Mouse (Mus musculus): Measurements from ENCODE around the gene Pmf1. TPM values are rescaled to one million over a fixed set of nuclear protein-coding genes. Genes with fewer than 3 reads are reported as not detected.

Gene Pmf1
- polyA plus RNA-seq, 1 experiment from 2014 or later, result 136 TPM

Small RNA genes lying within 50 kb of the gene (microRNA-seq; reads per million reads assigned to microRNA genes)
- not detected for gene Mir7011

Other genes with a start within 250 kb of the Pmf1 start
- gene Rhbg, start 155.6 kb downstream of the Pmf1 start, polyA plus RNA-seq (2014; fragmentation: Nextera tagmentation; extraction: Ambion mirVana), result 3.2 and 4.2 TPM in 2 replicates
- gene Gm38392, start 123.1 kb downstream of the Pmf1 start, polyA plus RNA-seq (2014; fragmentation: Nextera tagmentation; extraction: Ambion mirVana), result 0.33 and 0.64 TPM in 2 replicates
- 12.9 and 13.8 TPM in 2 replicates for gene Tsacc, start 113.3 kb downstream of the Pmf1 start, polyA plus RNA-seq (2014; fragmentation: Nextera tagmentation; extraction: Ambion mirVana)
- 495 and 512 TPM in 2 replicates for gene Cct3, start 113.2 kb downstream of the Pmf1 start, polyA plus RNA-seq (2014; fragmentation: Nextera tagmentation; extraction: Ambion mirVana)
- 121 and 132 TPM in 2 replicates for gene Glmp, start 85.3 kb downstream of the Pmf1 start, polyA plus RNA-seq (2014; fragmentation: Nextera tagmentation; extraction: Ambion mirVana)
- 20.5 and 23.1 TPM in 2 replicates for gene Tmem79, start 74.2 kb downstream of the Pmf1 start, polyA plus RNA-seq (2014; fragmentation: Nextera tagmentation; extraction: Ambion mirVana)
- gene Smg5, start 74.1 kb downstream of the Pmf1 start, polyA plus RNA-seq (2014; fragmentation: Nextera tagmentation; extraction: Ambion mirVana), result 38.9 and 39.4 TPM in 2 replicates
- gene Paqr6, start 45.7 kb downstream of the Pmf1 start, polyA plus RNA-seq (2014; fragmentation: Nextera tagmentation; extraction: Ambion mirVana), result 10.8 and 11.2 TPM in 2 replicates
- gene Bglap3, start 37.6 kb downstream of the Pmf1 start, polyA plus RNA-seq (2014; fragmentation: Nextera tagmentation; extraction: Ambion mirVana), result 0.45 TPM in 1 of 2 replicates, not detected in the other
- gene Bglap2, start 31.6 kb downstream of the Pmf1 start, polyA plus RNA-seq (2014; fragmentation: Nextera tagmentation; extraction: Ambion mirVana), result not detected in 2 replicates
- not detected in 2 replicates for gene Bglap, start 25.9 kb downstream of the Pmf1 start, polyA plus RNA-seq (2014; fragmentation: Nextera tagmentation; extraction: Ambion mirVana)
- gene Slc25a44, start 14.8 kb upstream of the Pmf1 start, polyA plus RNA-seq (2014; fragmentation: Nextera tagmentation; extraction: Ambion mirVana), result 18.2 and 18.4 TPM in 2 replicates
- gene Sema4a, start 50.9 kb upstream of the Pmf1 start, polyA plus RNA-seq (2014; fragmentation: Nextera tagmentation; extraction: Ambion mirVana), result 8.9 and 11.8 TPM in 2 replicates
- 128 and 148 TPM in 2 replicates for gene Lmna, start 99.6 kb upstream of the Pmf1 start, polyA plus RNA-seq (2014; fragmentation: Nextera tagmentation; extraction: Ambion mirVana)
- 25.2 and 26.3 TPM in 2 replicates for gene Mex3a, start 122.1 kb upstream of the Pmf1 start, polyA plus RNA-seq (2014; fragmentation: Nextera tagmentation; extraction: Ambion mirVana)
- 57.0 and 67.9 TPM in 2 replicates for gene Rab25, start 138.0 kb upstream of the Pmf1 start, polyA plus RNA-seq (2014; fragmentation: Nextera tagmentation; extraction: Ambion mirVana)
- 84.8 and 88.5 TPM in 2 replicates for gene Lamtor2, start 142.7 kb upstream of the Pmf1 start, polyA plus RNA-seq (2014; fragmentation: Nextera tagmentation; extraction: Ambion mirVana)
- 48.4 TPM in 2 replicates for gene Ubqln4, start 143.4 kb upstream of the Pmf1 start, polyA plus RNA-seq (2014; fragmentation: Nextera tagmentation; extraction: Ambion mirVana)
- gene Ssr2, start 165.5 kb upstream of the Pmf1 start, polyA plus RNA-seq (2014; fragmentation: Nextera tagmentation; extraction: Ambion mirVana), result 295 and 301 TPM in 2 replicates
- 108 and 119 TPM in 2 replicates for gene Arhgef2, start 195.6 kb upstream of the Pmf1 start, polyA plus RNA-seq (2014; fragmentation: Nextera tagmentation; extraction: Ambion mirVana)
- not detected in 2 replicates for gene Rxfp4, start 242.8 kb upstream of the Pmf1 start, polyA plus RNA-seq (2014; fragmentation: Nextera tagmentation; extraction: Ambion mirVana)

All from stomach, embryonic 14.5 days (tissue).